Mouse (Mus musculus) embryo, embryonic 10 days (tissue): ENCODE data around the gene Trcg1.

ENCODE experiments used
- DNase-seq: peaks from one replicate; pipeline ENCODE4 v3.0.0-alpha.2; 2015; ENCODE audit warnings: low spot score

The Trcg1 gene

DNA sequence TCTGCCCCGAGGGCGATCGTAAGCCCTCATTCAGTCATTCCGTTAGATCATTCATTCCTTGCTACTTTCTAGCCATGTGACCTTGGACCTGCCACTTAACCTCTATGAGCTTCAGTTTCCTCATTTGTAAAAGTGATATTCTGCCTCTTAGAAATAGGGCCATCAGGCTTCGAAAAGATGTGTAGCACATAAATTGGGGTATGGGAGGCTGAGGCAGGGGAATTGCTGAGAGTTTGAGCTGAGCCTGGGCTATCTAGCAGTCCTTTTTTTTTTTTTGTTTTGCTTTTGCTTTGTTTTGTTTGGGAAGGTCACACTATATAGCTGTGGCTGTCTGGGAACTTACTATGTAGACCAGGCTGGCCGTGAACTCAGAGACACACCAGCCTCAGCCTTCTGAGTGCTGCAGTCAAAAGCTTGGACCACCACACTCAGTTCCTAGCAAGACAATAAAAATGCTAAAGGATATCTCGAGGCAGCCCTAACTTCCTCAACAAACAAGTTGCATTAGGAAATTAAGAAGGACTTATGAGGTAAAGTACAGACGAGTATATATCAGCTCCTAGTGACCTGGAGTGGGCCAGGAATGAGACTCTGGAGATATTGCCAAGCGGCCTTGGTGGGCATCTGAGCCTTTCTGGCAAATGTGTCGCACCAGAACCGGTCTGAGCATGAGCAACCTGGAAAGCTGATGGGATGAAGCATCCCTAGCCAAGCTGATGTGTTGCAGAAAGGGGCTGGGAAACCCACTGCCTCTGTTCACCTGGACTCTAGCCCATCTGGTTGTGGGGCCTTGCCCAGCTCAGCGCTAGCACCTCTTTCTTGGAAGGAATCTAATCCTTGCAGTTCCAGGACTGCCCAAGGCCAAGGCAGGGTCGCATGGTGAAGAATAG, 26.7 kb downstream of the Trcg1 start:
- DNase-seq: peak; percentile 69

DNA sequence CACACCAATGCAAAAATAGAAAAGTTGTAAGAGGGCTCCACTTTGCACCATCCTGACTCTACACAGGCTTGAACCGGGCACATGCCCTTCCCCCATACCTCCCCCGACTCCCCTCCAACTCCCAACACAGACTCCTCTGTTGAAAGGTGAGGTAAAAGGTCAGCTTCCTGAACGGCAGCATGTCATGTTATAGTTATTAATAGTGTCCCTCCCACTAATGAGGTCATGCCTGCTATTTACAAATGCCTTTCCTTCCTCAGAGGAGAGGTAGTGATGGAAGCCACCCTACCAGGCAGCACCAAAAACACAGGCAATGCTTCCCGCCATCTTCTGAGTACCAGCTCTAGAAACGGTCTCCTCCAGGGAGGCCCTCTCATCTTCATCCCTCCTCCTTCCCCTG, 28.8 kb downstream of the Trcg1 start:
- DNase-seq: peak; percentile 69

DNA sequence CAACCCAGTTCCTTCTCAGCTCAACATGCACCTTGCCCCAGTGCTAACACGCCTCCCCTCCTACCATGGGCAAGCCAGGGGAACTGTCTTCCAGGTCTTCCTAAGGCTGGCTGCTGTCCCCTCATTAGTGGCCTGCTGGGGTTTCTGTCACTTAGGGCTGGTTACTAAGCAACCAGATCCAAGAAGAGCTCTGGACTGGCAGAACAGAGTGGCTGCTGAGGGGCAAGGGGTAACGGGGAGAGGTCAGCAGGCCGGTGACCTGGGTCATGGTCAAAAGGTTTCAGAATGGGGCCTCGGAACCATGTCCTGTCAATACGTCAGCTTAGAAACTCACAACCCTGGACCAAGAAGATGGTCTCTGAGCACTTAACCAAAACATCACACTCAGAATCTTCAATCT, 31.1 kb downstream of the Trcg1 start:
- DNase-seq: peak; percentile 72

DNA sequence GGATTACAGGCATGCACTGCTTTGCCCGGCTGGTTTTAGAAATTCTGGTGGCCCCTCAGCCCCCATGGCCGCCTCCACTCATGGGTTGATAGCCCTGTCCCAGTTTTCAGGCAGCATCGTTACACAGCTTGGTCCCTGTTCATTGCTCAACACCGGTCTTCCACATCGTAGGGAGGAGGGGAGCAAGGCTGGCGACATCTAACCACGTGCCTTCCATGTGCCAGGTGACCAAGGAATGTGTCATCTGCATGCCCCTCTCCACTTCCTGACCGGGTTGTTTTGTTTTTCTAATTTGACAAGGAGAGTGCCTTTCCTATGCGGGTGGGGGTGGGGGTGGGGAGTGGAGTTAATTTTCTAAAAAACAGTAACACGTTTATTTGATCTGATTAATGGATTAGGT, 31.7 kb downstream of the Trcg1 start:
- no peak for DNase-seq

DNA sequence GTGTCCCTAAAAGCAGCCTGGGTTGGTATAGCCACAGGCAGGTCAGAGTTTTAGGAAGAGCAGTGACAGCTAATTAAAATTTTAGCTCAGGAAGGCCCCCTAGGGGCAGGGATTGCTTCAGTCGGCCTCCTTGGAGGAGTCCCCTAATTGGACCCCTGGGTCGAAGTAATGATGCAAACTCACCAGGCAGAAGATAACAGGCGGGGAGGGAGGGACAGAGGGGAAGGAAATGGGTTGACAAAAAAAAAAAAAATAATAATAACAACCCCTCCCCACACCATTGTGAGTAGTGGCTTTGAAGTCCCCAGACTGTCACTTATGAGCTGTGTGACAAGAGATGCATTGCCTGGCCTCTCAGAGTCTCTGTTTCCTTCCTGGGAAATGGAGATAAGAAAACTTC, 32.2 kb downstream of the Trcg1 start:
- DNase-seq: no peak

DNA sequence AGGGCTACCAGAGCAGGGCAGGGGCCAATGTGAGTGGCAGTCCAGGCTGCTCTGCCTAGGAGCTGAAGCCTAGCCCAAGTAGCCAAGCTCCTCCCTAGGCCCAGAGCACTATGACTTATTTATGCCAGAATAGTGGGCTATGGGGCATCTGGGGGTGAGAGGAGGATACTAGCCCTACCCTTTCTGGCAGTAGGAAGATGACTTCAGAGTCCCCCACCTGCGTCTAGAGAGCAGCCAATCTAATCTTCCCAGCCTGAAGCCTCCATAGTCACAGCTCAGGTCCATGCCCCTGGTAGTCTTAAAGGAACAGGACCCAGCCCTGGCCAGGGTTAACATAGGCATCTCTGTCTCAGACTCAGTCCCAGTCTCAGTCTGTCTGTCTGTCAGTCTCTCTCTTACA, 33.0 kb downstream of the Trcg1 start:
- DNase-seq: no peak

DNA sequence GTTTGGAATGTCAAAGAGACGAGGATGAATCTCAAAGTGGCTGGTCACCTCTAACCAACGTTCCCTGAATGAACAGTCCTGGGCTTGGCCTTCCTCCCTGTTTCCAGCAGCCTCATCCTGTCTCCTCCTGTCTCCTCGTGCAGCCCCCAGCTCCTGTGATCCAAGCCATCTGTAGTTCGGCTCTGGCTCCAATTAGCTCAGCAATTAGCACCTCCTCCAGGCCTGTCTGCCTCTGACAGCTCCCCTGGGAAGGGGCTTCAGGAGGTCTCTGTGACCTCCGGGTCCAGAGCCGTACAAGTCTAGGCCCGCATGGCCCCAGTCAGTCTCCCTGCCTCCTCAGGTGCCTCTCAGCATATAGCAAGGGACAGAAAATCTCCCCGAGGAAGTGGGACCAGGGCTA, 34.0 kb downstream of the Trcg1 start:
- DNase-seq: peak; percentile 64

DNA sequence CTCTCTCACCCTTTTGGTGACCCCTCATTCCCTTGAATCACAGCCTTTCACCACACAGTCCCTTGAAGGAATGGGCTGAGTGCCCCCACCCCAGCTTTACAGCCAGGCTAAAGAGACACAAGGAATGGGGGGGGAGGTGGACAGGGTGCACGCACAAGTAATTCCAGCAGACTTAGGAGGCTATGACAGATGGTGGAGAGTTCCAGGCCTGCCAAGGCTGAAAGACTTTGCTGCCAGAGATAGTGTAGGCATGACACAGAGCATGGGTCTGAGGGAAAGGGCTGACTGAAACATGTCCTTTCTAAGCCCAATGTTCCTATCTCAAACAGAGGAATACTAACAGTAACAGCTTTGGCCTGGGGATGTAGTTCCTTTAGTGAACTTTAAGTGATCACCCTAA, 34.7 kb downstream of the Trcg1 start:
- peak; percentile 46 for DNase-seq

DNA sequence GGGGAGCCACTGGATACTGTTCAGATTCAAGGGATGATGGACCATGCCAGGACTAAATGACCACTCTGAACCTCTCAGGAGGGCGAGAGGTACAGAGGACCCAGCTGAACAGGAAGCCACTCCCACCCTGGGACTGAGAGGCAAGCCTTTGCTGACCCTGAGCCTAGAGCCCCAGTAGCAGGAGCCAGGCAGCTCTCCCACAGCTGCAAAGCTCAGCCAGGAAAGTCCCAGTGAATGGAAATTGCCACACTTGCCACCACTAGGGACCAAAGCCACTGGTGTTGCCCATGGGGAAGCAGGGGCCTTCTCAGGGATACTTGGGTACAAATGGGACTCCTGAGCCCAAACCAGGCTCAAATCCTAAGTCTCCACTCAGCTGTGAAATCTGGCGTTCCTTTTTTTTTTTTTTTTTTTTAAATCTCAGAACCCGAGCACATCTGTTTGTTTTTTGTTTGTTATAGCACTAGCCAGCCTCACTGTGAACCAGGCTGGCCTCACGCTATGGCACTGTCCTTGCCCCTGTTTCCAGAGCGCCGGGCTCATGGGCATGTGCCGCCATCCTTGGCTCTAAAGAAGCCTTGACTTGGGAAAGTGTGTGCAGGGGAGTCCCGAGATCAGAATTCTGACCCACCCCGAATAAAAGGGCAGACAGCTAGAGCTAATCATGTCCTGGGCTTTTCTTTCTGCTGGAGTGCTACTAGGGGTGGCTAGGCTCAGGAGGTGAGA, 35.6 kb downstream of the Trcg1 start:
- peak; percentile 47 for DNase-seq

DNA sequence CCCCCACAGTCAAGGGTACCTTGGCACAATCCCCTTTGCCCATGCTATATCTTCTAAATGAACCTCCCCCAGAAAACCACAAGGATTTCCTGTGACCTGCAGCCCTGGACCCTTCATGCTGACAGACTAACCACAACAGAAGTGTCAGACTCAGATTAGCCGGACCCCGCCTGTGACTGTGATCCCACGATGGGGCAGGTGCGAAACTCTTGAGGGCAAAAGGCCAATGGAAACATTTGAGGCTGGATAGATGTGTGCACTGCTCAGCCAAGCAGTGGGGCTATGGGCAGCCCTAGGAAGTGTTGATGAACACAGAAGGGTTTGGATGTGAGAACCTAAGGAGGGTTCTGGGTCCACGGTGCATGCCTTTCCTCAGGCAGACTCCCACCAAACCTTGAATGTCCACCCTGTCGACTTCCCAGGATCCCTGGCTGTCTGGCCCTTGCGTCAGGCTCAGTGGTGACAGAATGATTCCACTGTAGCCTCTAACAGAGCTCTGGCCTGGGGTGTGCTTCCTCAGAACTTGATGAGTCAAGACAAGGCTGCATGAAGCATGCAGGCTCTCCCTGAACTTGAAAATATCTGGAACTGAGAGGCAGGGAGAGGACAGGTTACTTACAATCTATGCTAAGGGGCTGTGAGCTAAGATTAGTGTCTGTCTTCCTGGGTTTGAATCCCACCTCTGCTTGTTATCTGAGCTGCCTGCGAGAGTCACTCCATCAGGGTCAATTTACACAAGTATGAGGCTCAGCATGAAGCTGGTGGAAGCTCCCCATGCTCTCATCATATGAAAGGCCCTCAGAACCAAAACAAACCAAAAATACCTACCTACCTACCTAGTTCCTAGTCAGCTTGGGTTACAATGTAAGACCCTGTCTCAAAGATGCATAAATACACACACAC, 36.8 kb downstream of the Trcg1 start:
- no peak for DNase-seq

DNA sequence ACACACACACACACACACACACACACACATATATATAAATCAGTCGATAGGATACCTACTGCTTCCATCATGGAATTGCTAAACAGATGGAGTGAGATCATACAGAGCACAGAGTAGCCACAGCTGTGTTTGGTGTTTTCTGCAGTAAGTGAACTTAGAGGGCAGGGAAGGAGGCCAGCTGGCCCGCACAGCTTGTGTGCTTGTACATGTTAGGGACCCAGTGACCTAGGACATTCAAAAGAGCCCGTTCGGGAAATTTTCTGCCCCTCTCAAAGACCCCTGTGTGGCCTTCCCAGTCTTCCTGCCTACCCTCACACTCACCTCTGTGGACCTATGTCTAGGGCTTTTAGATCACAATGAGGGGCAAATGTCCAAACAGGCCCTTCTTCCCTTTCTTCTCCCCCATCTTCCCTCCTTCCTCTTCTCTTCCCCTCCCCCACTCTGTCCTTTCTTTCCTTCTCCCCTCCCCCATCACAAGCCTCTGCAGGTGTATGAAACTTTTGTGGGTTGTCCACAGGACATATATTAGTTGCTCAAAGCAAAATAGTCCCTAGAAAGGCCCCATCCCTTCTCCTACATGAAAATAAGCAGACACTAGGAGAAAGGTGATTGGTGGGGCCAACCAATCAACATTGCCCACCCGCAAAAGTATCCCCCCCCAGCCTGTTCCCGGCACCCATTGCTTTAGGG, 37.6 kb downstream of the Trcg1 start:
- peak; percentile 46 for DNase-seq

DNA sequence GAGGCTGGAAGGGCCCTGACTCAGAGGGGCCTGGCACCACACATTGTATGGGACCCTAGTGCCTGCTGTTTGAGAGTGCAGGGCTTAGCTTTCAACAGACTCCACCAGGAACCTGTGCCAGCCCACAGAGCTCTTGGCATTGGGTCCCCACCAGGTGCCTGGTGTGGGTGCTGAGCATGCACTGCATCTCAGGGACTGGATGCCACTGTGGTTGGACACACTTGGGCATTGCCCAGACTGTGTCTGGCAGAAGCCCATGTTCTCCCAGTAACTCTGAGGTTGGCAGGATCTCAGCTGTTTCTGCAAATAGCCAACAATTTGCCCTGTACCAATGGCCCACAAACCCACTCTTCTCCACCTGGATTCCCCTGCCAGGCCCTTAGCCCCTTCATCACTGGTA, 40.0 kb downstream of the Trcg1 start:
- DNase-seq: no peak

DNA sequence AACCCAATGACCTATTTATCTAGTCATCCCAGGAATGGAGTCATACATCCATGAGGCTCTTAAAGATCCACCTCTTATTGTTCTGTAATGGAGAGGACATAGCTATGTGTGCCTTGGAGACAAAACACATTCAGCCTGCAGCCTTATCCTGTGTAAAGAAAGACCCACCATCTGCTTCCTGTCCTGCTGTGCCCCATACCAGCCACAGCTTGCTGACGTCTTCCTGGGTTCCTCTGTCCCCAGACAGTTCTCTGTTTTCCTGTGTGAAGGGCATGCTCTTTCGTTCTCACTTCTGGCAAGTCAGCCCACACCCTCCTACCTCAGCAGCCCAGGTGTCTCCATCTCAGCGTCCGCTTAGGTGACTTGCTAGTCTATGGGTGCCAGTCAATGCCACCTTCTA, 41.9 kb downstream of the Trcg1 start:
- no peak for DNase-seq

DNA sequence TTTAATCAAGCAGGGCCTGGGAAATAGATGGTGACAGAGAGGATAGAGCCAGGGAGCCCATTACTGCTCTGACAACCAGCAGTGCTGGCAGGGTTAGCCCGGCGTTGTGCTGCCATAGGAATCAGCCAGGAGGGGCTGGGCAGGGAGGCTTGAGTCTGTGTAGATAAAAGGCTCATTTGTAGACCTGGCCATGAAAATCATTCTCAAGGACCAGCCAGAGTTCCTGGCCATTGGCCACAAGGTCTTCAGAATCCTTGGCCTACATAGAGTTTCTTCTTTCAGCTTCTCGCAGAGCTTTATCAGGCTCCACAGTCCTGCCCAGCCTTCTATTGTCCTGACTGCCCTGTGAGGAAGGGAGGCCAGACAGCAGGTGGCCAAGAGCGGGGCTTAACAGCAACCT, 43.1 kb downstream of the Trcg1 start:
- DNase-seq: no peak

DNA sequence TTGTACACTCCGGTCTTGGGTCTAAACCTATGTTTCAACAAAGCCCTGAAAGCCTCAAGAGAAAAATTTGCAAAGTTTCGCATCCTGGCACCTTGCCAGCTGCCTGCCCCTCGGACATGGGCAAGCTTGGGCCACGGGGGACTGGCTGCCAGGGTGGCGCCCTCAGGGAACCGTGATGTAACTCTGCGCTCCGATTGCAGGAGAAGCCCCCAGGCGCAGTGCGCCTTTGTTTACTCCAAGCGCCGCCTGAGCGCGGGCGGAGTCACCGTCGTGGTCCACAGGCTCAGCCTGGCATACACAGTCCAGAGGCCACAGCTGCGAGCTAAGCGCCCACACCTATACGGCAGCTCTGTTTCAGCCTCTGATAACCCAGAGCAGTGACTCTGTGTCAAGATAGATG, 45.2 kb downstream of the Trcg1 start:
- DNase-seq: peak; percentile 51

DNA sequence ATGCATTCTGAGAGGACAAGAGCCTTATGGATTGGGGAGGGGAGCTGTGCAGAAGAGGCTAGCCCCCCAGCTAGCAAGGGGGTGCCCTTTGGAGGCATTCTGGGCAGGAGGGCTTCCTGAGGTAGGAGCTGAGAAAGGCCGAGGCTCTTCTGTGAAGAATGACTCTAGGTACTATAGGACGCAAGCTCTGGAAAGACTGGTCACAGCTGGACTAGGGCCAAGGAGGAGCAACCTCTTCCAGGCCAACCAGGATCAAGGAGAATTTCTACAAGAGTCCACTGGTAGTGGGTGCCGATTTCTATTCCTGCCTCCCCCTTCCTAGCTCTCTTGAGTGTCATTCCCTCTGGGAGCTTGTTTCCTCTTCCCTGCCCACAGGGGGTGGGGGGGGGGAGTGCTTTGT, 46.3 kb downstream of the Trcg1 start:
- DNase-seq: no peak

DNA sequence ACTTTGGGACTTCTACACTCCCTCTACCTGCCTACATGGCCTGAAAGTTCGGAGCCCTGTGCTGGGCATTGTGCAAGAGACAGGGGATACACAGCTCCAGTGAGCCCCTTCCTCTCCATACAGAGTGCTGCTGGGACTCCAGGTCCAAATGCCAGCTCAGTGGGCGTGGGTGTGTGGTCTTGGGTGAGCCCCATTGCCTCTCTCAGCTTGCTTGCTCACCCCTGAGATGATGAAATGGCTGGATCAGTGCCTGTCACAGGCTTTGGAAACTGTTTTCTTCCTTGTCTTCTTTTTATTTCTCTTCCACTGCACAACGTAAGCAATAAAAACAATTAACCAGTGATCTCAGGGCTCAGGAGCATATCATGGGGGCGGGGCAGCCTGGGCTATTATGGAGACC, 47.0 kb downstream of the Trcg1 start:
- DNase-seq: no peak

DNA sequence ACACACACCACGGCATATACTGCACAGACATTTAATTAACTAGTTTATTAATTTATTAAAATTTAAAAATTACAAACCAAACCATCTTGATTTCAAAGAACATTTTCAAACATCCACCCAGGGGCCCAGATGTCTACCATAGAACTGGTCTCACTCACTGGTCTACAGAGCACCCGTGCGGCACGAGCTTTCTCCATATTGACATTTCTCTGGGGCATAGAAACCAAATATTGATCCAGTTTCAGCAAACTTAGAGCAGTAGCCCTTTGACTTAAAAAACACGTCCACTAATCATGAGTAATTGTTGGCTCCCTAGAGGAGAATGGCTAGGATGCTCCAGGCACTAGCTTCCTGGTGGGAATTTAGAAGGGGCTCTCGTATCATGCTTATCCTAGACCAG, 50.8 kb downstream of the Trcg1 start:
- no peak for DNase-seq

DNA sequence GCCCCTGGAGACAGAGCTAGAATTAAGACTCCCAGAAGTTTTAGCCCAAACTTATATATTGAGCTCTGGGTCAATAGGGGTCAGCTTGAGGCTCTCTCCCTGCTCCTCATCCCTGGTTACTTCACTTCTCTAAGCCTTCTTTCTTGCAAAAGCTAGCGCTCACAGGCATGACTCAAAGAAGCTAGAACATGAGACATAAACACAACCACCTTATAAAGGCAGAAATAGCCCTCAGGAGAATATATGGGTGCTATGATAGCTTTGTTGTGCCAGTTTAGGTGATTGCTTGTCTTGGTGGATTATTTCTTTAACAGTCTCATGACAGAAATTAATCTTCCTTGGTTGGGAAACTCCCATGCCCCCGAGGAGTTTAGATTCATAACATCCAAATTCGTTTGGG, 58.5 kb downstream of the Trcg1 start:
- no peak for DNase-seq

DNA sequence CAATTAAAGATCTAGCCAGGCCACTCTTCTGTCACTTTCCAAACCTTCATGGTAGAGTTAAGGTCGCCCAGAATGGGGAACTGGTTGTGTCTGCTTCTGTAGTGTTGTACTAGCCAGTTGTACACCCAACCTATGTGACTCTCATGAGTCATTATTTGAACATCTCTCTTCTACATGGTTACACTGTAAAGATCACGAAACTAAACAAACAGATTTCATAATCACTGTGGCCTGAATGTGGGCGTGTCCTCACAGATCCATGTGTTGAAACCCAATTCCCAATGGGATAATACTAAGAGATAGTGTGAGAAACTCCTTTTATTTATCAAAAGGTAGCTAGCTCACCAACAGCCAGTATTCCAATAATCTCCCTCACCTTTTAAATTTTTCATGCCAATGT, 59.3 kb downstream of the Trcg1 start:
- no peak for DNase-seq

DNA sequence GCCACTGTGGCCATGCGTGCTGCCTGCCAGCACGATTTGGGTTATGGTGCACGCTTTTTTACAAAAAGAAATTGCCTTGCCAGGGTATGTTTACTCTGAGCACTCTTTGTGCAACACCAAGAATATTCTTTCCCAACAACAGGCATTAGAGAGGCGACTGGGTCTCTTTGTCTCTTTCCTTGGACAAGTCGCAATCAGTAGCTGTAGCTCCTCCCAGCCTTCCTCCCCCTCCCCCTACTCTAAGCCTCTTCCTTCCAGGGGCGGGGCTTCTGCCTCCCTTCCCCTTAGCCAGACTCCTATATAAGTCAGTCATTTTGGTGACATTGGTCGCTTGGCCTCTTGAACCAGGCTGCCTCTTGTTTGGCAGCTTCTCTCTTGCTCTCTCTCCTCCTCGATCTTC, 59.9 kb downstream of the Trcg1 start:
- no peak for DNase-seq

DNA sequence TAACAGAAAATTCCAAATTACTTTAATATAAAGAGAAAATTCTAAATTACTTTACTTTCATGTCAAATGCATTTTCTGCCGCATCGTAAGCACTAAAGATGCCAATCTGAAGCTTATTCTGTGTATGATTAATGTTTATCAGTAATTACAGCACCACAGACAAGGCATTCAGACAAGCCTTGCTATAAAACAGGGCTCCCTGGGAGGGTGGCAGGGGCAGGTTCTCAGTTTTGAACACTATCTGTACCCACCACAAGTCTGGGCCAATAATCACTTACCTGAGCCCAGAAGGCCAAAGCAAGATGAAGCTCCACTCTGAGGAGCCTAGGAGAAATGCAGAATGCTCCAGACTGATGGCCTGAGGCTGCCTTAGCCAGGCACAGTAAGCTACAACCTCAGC, 61.6 kb downstream of the Trcg1 start:
- no peak for DNase-seq
